Mouse (Mus musculus): ENCODE measurements around the gene Kcnq2. TPM values are rescaled to one million over a fixed set of nuclear protein-coding genes. Genes with fewer than 3 reads are reported as not detected.

Gene Kcnq2
- polyA plus RNA-seq, 1 experiment from 2014 or later: 41.7 TPM

GRCm38 (mm10) chr2:181031406-181031934, 103.6 kb downstream of the Kcnq2 start:
- H3K9me3 ChIP-seq (replicated peaks): no peaks in the 10 kb centered on the region
- H3K27ac ChIP-seq: no peak overlapping the region
- peaks cover 46% of the 10 kb centered on the region for H3K36me3 ChIP-seq
- no peak for ATAC-seq (ENCODE audit: low FRiP score)
- WGBS: 85% methylated on average over 11 of the region's 11 CpGs
- H3K4me2 ChIP-seq (replicated peaks): no peak overlapping the region
- no peak overlapping the region for H3K4me3 ChIP-seq
- H3K4me1 ChIP-seq: peaks cover 29% of the 10 kb centered on the region
- no peak overlapping the region for H3K9ac ChIP-seq
- no peaks in the 10 kb centered on the region for H3K27me3 ChIP-seq

Other genes with a start within 250 kb of the Kcnq2 start
- 61.0 and 65.0 TPM in 2 replicates for gene Ythdf1, start 214.4 kb downstream of the Kcnq2 start, polyA plus RNA-seq (2016; fragmentation: Nextera tagmentation; extraction: Ambion mirVana)
- gene Birc7, start 206.3 kb downstream of the Kcnq2 start, polyA plus RNA-seq (2016; fragmentation: Nextera tagmentation; extraction: Ambion mirVana): 0.41 TPM in 1 of 2 replicates, not detected in the other
- gene Nkain4, start 180.6 kb downstream of the Kcnq2 start, polyA plus RNA-seq (2016; fragmentation: Nextera tagmentation; extraction: Ambion mirVana): 81.2 and 86.4 TPM in 2 replicates
- 100 TPM in 2 replicates for gene Arfgap1, start 168.1 kb downstream of the Kcnq2 start, polyA plus RNA-seq (2016; fragmentation: Nextera tagmentation; extraction: Ambion mirVana)
- gene Col20a1, start 148.8 kb downstream of the Kcnq2 start, polyA plus RNA-seq (2016; fragmentation: Nextera tagmentation; extraction: Ambion mirVana): 1.8 and 2.1 TPM in 2 replicates
- gene Chrna4, start 91.8 kb downstream of the Kcnq2 start, polyA plus RNA-seq (2016; fragmentation: Nextera tagmentation; extraction: Ambion mirVana): 44.6 and 47.0 TPM in 2 replicates
- 2.3 and 2.5 TPM in 2 replicates for gene Eef1a2, start 21.7 kb upstream of the Kcnq2 start, polyA plus RNA-seq (2016; fragmentation: Nextera tagmentation; extraction: Ambion mirVana)
- gene Ppdpf, start 51.9 kb upstream of the Kcnq2 start, polyA plus RNA-seq (2016; fragmentation: Nextera tagmentation; extraction: Ambion mirVana): 388 and 419 TPM in 2 replicates
- not detected in 2 replicates for gene Ptk6, start 67.5 kb upstream of the Kcnq2 start, polyA plus RNA-seq (2016; fragmentation: Nextera tagmentation; extraction: Ambion mirVana)
- gene Srms, start 77.9 kb upstream of the Kcnq2 start, polyA plus RNA-seq (2016; fragmentation: Nextera tagmentation; extraction: Ambion mirVana): 0.08 TPM in 1 of 2 replicates, not detected in the other
- gene Fndc11, start 84.7 kb upstream of the Kcnq2 start, polyA plus RNA-seq (2016; fragmentation: Nextera tagmentation; extraction: Ambion mirVana): 0.15 TPM in 1 of 2 replicates, not detected in the other
- gene Helz2, start 106.7 kb upstream of the Kcnq2 start, polyA plus RNA-seq (2016; fragmentation: Nextera tagmentation; extraction: Ambion mirVana): 0.81 and 0.87 TPM in 2 replicates
- 21.9 and 22.5 TPM in 2 replicates for gene Gmeb2, start 152.7 kb upstream of the Kcnq2 start, polyA plus RNA-seq (2016; fragmentation: Nextera tagmentation; extraction: Ambion mirVana)
- gene Stmn3, start 179.2 kb upstream of the Kcnq2 start, polyA plus RNA-seq (2016; fragmentation: Nextera tagmentation; extraction: Ambion mirVana): 502 and 505 TPM in 2 replicates
- 47.8 and 49.2 TPM in 2 replicates for gene Rtel1, start 184.4 kb upstream of the Kcnq2 start, polyA plus RNA-seq (2016; fragmentation: Nextera tagmentation; extraction: Ambion mirVana)
- gene Zgpat, start 229.6 kb upstream of the Kcnq2 start, polyA plus RNA-seq (2016; fragmentation: Nextera tagmentation; extraction: Ambion mirVana): 71.7 and 74.7 TPM in 2 replicates
- 68.5 and 76.6 TPM in 2 replicates for gene Arfrp1, start 230.1 kb upstream of the Kcnq2 start, polyA plus RNA-seq (2016; fragmentation: Nextera tagmentation; extraction: Ambion mirVana)
- 37.8 and 41.8 TPM in 2 replicates for gene Lime1, start 244.8 kb upstream of the Kcnq2 start, polyA plus RNA-seq (2016; fragmentation: Nextera tagmentation; extraction: Ambion mirVana)